Mouse (Mus musculus): ENCODE data around the gene Jph2. TPM values are rescaled to one million over a fixed set of nuclear protein-coding genes. Genes with fewer than 3 reads are reported as not detected.

Gene Jph2
- total RNA-seq (2023) = not detected

GRCm38 (mm10) chr2:163397905-163398304, at the start of gene Jph2:
Gene Jph2 (minus strand): TSS chr2:163397993.

GRCm38 (mm10) chr2:163438246-163438618, 40.4 kb upstream of the Jph2 start, which contains the start of gene Gdap1l1:
Gene Gdap1l1 (plus strand): TSS chr2:163438476.

GRCm38 (mm10) chr2:163424597-163424996, 26.8 kb upstream of the Jph2 start, which contains the start of gene Oser1:
Gene Oser1 (minus strand): TSS chr2:163424697.

Other genes starting within 250 kb of the Jph2 start
- gene Tox2, start 194.9 kb downstream of the Jph2 start, total RNA-seq (2023) = under 1 TPM; 0.24 to 0.29 TPM
- 100 to 1,000 TPM in 1 of 2 experiments, 10 to 100 TPM in 1; 97.8 to 120 TPM for gene Oser1, start 26.7 kb upstream of the Jph2 start, total RNA-seq (2023)
- gene Gdap1l1, start 40.5 kb upstream of the Jph2 start, total RNA-seq (2023) = not detected
- gene Fitm2, start 74.6 kb upstream of the Jph2 start, total RNA-seq (2023) = 1 to 10 TPM; 1.5 to 1.9 TPM
- not detected for gene R3hdml, start 94.3 kb upstream of the Jph2 start, total RNA-seq (2023)
- gene Hnf4a, start 108.8 kb upstream of the Jph2 start, total RNA-seq (2023) = not detected
- 10 to 100 TPM; 38.7 to 44.4 TPM for gene Ttpal, start 204.3 kb upstream of the Jph2 start, total RNA-seq (2023)
- 100 to 1,000 TPM; 685 to 714 TPM for gene Serinc3, start 247.1 kb upstream of the Jph2 start, total RNA-seq (2023)

All from monocyte, adult 59 days (primary cell).